Mouse (Mus musculus) A20 (cell line): ENCODE data around the gene Man1c1.
A peak's percentile ranks its signal among the peaks of the same experiment; 100 is the strongest.

ENCODE experiments used
- DNase-seq: peaks from one replicate; pipeline ENCODE4 v3.0.0-alpha.2; 2011; ENCODE audit warnings: low read depth, low spot score

Gene Man1c1

DNA sequence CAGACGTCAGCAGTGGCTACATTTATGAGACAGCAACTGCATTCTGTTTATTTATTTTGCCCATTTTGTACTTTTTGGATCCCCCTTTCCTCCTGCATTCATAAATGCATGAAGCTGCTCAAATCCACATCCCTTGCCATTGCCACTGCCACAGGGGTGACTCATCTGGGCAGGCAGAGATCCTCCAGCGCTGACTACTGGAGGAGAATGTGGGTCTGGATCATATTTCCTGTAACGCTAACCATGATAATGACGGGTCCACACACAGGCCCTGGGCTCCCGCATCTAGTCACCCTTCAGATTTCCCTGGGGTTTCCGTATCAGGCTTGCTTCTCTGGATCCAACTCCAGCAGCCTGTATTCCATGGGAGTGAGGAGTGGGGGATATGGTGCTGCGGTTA, 64.8 kb downstream of the Man1c1 start:
- DNase-seq = no peak

DNA sequence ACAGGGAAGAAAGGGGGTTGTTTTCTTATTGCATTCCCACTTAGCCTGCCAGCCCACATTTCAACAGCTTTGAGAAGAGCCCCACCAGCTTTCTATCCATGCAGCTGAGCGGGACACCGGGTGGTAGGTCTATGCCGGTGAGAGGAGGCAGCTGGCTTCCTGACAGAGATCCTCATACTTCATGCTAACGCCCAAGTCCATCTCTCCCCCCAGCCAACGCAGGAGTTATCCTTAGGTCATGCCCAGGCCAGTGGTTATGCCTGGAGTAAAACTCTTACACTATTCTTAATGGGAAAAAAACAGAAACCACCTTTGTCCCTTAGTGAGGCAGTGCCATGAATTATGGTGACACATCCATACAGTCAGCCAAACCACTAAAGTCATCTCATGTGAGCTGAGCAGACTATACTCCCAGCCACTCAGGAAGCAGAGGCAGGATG, 66.0 kb downstream of the Man1c1 start:
- DNase-seq = no peak

DNA sequence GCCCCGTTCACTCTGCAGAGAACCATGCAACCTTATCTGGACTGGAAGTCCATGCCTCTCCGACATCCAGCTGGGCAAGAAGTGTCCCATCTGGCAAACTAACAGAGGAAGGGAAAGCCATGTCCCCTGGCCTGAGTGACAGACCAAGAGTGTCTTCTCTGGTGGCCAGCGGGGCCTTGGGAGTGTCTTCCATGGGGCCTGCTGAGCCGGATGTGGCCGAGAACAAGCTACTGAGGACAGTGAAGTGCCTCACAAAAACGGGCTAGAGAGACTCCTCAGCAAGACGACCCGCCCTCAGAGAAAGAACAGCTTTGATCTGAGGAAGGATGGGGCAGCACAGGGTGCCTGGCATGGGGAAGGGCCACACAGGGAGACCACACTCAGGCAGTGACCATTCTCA, 67.7 kb downstream of the Man1c1 start:
- DNase-seq = no peak

DNA sequence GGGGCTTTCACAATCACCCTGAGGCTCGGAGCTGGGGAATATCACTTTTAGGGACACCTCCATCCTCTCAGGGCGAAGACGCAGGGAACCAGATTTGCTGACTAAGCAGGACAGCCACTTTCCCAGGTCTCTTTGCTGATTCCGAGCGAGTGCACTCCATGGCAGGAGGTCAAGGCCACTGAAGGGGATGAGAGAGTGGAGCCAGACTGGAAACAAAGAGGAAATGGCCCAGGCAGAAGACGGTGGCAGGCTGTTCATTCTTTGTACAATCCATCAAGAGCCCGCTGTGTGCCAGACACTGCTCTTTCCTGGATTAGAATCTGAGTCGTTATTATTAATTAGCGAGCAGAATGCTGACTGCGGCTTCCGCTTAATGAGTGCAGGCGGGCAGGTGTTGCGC, 70.1 kb downstream of the Man1c1 start:
- no peak for DNase-seq

DNA sequence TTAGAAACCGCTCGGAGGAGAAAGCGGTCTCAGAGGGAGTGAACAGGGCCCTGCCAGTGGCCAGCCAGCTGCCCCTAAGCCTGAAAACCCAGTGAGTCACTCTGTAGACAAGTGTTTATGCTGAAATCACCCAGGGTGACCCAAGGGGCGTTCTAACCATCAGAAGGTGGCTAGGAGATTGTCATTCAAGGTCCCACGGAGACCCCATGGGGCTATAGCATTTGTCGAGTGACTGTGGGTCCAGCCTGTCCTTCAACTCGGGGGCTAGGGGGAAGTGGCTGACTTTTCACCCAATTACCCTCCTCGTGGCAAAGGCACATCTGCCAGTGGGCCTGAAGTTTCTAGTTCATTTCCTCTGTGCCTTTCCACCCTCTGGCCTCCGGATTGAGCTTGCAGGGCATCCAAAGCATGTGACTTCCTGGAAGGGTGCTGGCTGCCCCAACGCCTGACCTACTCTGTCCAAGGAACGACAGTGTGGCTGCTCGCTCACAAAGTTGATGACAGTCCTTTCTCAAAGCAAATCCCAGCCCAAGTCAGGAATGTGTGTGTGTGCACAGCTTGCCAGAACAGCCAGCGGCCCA, 71.9 kb downstream of the Man1c1 start:
- no peak for DNase-seq

DNA sequence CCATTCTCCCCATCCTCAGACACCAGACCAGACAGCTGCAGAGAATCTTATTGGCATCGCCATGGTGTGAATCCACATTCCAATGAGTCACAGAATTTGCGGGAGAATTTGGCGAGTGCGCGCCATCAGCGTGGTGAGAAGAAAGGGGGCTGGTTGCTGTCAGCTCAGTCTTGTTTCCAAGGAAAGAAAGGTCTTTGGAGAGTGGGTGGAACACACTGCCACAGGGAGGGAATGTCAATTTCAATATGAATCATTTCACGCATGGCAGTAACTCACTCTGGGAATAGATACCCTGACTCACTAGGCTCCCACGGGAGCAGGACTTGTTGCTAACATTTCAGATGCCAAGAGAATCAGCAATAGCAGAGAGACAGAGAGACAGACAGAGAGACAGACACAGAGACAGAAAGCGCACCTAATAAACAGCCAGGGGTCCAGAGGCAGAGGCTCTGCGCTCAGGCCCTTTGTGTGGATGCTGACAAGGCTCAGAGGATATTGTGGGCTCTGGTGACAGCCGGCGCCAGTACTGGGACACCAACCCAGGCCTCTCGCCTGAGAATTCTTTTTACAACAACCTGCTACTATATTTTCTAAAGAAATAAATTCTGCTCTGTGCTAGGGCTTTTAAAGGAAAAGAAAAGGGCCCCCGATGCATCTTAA, 72.5 kb downstream of the Man1c1 start:
- no peak for DNase-seq

DNA sequence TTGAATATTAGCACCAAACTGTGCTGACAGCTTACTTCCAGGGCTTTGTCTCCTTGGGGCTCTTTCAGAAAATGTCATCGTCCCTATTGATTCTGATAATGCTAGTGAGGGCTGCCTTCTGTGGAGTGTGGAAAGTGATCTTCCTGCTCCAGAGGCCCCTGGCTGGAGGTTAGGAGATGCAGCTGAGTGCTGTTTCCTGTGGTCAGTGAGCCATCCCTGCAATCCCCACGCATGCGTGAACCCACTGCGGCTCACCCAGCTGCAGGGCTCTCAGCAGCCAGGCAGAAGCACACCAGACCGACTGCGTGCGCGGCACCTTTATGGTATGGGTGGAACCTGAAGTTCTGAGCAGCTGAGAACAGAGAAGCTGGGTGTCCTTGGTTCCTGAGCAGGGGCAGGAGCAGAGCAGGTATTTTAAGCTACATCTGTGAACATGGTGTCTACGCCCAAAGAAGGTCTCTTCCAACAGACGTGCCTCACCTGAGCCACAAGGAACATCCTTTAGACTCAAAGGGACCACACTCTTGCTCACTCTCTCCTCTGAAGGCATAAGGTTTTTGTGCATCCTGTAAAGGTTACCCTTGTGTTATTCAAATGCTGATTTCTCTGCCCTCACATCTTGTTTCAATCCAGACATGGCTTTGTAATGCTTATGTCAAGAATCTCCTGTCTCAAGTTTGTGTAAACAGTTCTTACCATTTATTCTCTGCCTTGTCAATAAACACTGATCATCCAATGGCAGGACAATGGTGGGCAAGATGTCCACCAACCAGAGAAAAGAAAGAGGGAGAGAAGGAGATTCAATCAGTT, 75.3 kb downstream of the Man1c1 start:
- DNase-seq = no peak

DNA sequence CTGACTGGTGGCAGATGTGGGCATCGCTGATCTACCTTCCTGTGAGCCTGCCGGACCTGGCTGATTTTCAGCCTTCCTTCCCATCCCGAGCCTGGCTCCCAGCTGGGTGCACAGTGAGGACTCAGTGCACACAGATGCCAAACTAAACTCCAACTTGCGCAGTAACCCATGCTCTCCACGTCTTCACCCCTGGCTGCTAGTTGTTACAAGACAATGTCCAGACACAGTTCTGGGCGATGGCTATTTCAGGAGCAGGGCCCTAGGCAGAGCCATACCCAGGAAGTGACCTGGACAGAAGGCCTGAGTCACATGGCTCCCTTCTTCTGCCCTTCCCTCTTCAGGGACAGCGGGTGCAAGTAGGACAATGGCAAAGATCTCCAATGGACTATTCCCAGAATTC, 76.0 kb downstream of the Man1c1 start:
- no peak for DNase-seq

DNA sequence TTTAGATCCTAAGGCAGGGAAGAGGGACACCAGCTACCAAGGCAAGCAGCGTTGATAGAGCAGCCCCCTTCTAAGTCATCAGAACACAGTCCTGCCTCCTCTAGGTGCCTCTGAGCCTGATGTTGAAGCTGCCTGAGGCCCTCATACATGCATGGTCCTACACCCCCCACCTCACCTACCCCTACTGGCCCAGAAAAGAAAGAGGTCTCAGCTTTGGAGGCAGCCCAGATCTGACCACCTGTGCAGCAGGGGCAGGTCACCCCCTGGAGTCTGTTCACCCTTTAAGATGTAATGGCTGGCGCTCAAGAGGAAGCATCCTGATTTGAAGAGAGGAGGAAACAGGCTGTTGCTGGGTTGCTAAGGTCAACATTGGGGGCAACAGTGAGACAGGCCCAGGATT, 77.2 kb downstream of the Man1c1 start:
- no peak for DNase-seq

DNA sequence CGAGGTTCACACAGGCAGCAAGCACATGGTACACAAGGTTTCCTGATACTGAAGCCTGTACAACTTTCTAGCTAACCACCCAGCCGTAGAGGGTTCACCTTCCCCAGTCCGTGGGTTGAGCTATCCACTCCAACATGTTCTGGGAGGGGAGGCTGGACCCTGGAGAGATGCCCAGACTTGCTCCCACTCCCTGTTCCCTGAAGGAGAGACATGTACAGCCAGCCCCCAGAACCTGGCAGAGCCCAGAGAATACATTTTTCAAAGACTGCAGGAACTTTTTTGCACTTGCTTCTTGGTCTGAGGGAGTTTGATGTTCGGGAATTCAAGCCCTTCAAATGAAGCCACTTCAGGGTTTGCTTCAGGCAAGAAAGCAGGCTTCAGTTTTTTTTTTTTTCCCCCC, 77.7 kb downstream of the Man1c1 start:
- no peak for DNase-seq

DNA sequence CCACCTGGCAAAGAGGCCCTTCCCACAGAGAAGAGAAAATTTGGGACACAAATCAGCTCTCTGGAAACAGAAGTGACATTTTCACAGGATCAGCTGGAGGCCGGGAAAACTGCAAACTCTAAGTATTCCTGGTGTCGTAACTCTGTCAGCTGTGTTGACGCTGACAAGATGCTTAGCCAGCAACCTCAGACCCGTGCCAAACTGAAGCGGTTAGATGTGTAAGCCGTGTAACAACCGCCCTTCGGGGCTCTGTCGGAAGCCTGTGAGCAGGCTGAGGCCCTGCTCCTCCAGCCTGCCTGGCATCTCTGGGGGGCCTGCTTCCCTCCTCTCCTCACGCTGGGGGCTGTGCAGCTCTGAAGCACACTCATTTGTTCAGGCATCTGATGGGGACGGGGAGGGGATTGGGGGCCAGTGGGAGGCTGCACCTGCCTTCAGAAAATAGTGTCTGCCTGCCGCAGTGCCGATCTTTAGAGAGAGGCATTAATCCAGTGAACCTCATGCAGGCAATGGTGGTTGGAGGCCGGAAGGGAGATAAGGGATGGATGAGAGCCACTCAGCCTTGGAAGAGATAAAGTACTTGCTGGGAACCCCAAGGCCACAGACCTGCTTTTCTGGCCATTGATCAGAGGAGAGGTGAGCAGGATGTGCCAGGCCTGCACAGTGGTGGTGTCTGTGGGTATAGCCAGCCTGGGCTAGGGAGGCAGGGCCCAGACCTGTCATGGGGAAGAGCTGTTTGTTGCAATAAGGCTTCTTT, 79.8 kb downstream of the Man1c1 start:
- DNase-seq = no peak

DNA sequence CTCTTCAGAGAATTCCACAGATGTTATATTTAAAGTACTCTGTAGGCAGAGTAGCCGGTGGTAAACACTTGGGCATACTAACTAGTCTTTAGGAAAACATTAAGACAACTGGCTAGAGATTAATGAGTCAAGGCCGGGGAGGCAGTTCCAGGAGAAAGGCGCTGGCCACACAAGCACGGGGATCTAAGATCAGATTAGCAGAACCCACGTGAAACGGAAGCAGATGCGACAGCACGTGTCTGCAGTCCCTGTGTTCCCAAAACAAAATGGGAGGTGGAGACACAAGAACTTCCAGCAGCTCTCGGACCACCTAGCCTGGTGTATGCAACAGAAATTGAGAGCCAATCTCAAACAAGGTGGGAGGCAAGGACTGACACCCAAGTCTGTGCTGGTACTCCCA, 82.4 kb downstream of the Man1c1 start:
- no peak for DNase-seq

DNA sequence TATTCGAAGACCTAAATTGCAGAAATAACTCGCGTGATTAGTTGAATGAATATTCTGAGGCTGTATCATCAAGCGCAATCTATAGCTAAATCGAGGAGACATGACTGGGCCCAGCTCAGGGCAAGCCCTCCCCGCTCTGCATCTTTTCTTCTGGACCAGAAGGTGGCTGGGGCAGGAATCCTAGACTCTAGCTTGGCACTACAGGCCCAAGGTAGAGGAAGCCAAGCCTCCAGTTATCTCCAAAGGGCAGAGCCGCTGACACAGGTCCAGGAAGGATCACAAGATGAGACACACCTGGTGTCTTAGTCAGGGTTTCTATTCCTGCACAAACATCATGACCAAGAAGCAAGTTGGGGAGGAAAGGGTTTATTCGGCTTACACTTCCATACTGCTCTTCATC, 83.8 kb downstream of the Man1c1 start:
- no peak for DNase-seq

DNA sequence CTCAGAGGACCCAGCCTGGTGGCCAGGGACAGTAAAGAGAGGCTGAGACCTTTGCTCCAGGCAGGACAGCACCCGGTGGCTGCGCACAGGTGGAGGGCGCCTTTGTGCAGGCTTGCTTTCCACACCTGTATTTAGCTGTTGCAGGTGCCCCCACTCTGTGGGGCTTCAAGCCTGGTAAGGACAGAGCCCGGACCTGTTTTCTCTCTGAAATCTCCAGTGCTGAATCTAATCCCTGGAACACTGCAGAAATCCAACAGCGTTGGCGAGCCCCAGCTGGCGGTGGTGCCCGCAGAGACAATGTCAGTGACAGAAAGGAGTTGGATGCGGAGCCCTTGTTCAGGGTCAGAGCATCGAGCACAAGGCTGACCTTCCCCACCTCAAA, 84.6 kb downstream of the Man1c1 start:
- DNase-seq = no peak

DNA sequence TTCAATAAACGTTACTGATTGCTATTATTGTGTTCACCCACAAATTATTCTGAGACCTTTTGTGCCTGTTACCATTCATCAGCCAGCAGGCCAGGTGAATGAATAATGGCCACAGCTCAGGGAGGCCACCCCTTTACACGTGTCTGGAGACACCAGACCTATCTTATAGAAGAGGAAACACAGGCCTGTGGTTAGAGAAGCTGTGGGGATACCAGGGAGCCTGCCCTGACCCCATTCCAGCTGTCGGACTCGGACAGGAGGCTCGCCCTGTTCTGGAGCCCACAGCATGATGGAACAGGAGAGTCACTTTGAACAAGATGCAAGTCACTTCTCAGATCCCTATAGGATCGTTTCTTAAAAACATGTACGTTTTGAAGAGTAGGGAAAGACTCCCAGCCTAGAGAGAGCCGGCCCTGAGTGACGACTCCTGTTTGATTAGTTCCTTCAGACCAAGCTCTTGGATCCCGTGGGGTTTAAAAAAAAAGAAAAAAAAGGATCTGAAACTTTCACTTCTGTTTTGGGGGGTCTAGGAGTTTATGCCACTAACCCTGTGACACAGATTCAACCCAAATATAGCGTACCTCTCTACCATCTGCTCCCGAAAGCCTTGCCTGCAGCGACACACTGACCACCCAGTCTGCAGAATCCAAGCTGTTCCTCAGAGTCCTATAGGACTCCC, 85.1 kb downstream of the Man1c1 start:
- peak; percentile 88 for DNase-seq

DNA sequence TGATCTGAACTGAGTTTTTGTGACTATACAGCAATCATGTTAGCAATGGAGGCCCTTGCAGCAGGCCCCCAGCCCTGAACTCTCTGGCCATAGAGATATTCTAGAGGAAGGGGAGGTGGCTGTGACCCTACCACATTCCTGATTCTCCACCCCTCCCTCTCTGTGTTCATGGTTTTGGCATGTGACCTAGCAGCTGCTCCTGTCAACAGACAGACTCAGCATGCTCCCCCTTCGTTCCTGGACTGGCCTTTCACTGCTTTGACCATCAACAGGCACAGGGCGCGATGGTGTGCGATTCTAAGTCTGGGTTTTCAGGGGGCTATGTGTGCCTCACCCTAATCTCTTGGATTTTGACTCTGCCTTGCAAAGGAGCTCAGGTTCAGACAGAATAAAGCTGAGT, 86.3 kb downstream of the Man1c1 start:
- DNase-seq = no peak

DNA sequence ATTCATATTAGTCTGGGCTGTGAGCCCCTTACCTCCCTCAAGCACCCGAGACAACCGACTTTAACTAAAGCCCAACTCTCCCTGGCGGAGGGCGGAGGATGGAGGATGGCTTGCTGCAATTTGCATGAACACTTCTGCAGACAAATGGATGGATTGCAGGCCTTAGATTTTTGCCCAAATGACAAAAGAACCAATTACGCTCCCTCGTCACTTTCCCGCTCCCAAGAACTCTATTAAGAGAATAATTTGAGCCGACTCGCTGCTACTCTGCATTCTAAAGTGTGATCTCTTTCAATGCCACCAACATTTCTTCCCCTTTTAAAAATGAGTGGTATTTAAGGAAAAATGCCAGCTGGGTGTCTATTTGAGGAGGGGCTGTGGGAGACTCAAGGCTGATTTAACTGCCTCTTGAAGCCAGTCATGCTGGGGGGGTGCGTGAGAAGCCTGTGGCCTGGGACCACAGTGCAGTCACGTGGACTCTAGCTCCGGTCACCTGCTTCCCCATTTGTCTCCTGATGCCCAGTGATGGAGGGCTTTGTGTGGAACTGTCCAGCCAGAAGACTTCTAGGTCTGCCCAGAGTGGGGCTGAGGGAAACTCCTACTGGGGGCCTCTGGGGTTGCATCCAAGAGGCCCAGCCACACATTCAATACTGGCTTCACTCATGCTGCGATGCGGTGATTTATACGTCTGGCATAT, 88.0 kb downstream of the Man1c1 start:
- DNase-seq = no peak

DNA sequence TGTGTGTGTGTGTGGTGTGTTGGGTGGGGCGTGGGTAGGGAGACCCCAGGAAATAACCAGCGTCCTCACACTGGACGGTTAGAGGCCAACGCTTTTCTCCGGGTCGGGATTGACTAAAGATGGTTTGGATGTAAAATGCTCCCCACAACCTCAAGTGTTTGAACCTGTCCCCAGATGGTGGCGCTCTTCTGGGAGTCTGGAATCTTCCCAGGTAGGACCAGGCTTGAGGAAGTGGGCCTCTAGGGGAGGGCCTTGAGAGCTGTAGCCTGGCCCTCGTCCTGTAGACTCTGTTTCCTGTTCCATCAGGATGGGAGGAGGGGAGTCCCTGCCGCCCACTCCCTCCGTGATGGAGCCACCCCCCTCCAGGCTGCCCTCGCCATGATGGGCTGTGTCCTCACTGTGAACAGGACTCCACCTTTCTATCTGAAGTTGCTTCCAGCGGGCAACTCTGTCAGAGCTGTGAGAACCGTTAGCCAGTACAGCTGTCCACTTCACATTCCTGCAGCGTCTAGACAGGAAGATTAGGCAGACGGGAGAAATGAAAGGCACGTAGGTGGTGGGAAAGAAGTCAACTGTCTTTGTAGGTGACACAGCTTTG, 91.9 kb downstream of the Man1c1 start:
- DNase-seq = no peak

DNA sequence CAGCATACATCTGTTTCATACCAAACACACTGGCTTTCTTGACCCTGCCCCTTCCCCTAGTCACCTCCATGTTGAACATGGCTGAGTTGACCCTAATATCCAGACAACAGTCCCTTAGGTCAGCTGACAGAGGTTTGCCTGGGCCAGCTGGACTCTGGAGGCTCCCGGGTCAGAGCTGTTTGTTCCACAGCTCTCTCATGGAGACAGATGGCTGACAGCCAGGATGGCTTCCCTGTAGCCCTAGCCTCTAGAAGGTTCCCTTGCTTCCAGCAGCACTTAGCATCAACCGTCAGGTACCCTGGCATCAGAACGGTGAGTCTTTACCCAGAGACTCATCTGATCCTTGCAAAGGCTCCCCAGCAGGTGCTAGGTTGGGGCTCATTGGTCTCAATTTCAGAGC, 93.5 kb downstream of the Man1c1 start:
- no peak for DNase-seq

DNA sequence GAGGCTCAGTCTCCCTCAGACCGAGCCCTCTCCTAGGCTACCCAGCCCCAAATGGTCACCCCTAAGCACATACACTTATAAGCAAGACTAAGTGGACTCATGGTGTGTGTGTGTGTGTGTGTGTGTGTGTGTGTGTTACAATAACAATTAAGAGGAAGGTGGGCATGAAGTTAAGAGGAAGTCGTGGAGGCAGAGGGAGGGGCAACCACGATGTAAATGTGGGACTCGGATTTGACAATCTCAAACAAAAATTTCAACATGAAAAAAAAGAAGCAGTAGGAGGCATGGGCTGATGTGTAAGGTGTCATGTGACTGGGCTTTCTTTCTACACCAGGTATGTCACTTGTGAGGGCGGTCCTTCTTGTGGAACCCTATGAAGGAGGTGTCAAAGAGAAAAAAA, 96.4 kb downstream of the Man1c1 start:
- no peak for DNase-seq

DNA sequence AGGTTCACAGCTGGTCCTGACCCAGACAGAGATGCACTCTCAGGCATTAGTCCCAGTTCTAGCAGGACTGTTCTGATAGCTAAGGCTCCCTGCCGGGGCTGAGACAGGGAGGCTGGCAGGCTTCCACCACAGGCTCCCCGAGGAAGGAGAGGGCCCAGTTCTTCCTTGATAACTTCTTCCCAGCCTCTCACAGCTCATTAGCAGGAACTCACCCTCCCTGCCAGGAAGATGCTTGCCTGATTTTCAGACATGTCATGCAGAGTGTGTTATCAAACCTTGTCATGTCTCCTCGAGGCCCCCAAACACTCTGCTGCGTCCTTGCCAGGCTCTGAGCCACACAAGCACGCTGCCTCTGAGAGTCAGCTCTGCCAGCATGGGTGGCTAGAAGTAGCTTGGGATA, 98.0 kb downstream of the Man1c1 start:
- no peak for DNase-seq
